Mouse (Mus musculus) heart, embryonic 15.5 days (tissue): ENCODE results near the gene Scn5a. TPM values are rescaled to one million over a fixed set of nuclear protein-coding genes. Genes with fewer than 3 reads are reported as not detected.
A peak's percentile ranks its signal among the peaks of the same experiment; 100 is the strongest.

Experiments used
- ATAC-seq: fragments of 200-750 bp; cut with Nextera tagmentation; replicated peaks from 2 replicates; pipeline ENCODE4 v1.8.0; 2017; ENCODE audit warnings: low read depth, moderate TSS enrichment; ENCODE audit not compliant: insufficient number of reproducible peaks, insufficient read depth, low FRiP score
- H3K27ac ChIP-seq: fragments of 300-500 bp; sonication (generic); 2 replicates; pipeline ENCODE4 v1.5.1; 2015; ENCODE audit warnings: mild to moderate bottlenecking, inconsistent platforms
- H3K27me3 ChIP-seq: fragments of 300-500 bp; sonication (generic); 2 replicates; pipeline ENCODE4 v1.6.1; 2015; ENCODE audit warnings: inconsistent platforms
- H3K36me3 ChIP-seq: fragments of 300-500 bp; sonication (generic); 2 replicates; pipeline ENCODE4 v1.6.1; 2015; ENCODE audit warnings: mild to moderate bottlenecking, inconsistent platforms
- H3K4me1 ChIP-seq: fragments of 300-500 bp; sonication (generic); replicated peaks from 2 replicates; pipeline ENCODE4 v1.6.1; 2015; ENCODE audit warnings: inconsistent platforms
- H3K4me2 ChIP-seq: fragments of 300-500 bp; sonication (generic); 2 replicates; pipeline ENCODE4 v1.6.1; 2015; ENCODE audit warnings: inconsistent platforms, mild to moderate bottlenecking, moderate library complexity
- H3K4me3 ChIP-seq: fragments of 300-500 bp; sonication (generic); 2 replicates; pipeline ENCODE4 v1.5.1; 2015; ENCODE audit warnings: mild to moderate bottlenecking, inconsistent platforms
- H3K9ac ChIP-seq: fragments of 300-500 bp; sonication (generic); 2 replicates; pipeline ENCODE4 v1.6.1; 2015; ENCODE audit warnings: mild to moderate bottlenecking, inconsistent platforms
- H3K9me3 ChIP-seq: fragments of 300-500 bp; sonication (generic); replicated peaks from 2 replicates; pipeline ENCODE4 v1.6.1; 2016; ENCODE audit warnings: inconsistent platforms
- WGBS: fragments of 180-500 bp; shearing (Covaris S2); methylation state at CpG from one replicate; pipeline ENCODE4 v1.1.7; 2015; ENCODE audit warnings: mixed read lengths; 5-methylcytosine and 5-hydroxymethylcytosine counted together
- polyA plus RNA-seq: library from polyadenylated mRNA; unstranded; fragments of >200 nt; fragmentation: Nextera tagmentation; extraction: Ambion mirVana; gene quantifications from 2 replicates; pipeline ENCODE4 v1.2.1, GENCODE M21; 2015

The Scn5a gene
- polyA plus RNA-seq, 1 experiment from 2014 or later: 7.0 TPM

GRCm38 (mm10) chr9:119460410-119460809 is 118.4 kb downstream of the Scn5a start:
- no peak overlapping the region for H3K4me3 ChIP-seq
- no peak for ATAC-seq
- no peaks in the 10 kb centered on the region for H3K27me3 ChIP-seq
- no peak overlapping the region for H3K9ac ChIP-seq
- no peaks in the 10 kb centered on the region for H3K9me3 ChIP-seq
- no peak overlapping the region for H3K27ac ChIP-seq
- peaks cover 23% of the 10 kb centered on the region for H3K36me3 ChIP-seq
- H3K4me1 ChIP-seq: peaks cover 15% of the 10 kb centered on the region
- WGBS: 41% methylated on average over 8 of the region's 8 CpGs
- no peak overlapping the region for H3K4me2 ChIP-seq

DNA sequence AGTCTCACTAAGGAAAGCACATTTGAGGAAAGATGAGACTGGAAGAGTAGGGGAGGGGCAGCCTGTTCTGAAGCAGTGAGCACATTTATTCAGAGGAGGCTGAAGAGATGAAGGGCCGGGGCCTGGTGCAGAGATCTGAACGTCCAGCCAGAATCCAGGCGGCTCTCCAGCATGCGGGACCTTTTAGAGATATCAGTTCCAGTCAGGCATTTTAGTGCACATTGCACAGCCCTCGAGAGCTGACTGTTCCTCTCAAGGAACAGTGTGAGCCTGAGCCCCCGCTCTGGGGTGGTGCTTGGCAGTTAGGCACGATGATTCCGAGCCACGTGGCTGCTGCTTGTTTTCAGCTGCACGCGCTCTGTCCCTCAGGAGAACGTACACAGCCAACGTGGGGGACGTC is 121.7 kb downstream of the Scn5a start:
- no peak overlapping the region for H3K27ac ChIP-seq
- peaks cover 2% of the 10 kb centered on the region; the same call in 1 of the 2 replicates for H3K36me3 ChIP-seq
- ATAC-seq: no peak
- no peak overlapping the region for H3K9ac ChIP-seq
- H3K9me3 ChIP-seq: no peaks in the 10 kb centered on the region
- H3K4me3 ChIP-seq: no peak overlapping the region
- H3K4me2 ChIP-seq: no peak overlapping the region
- 47% methylated on average over 14 of the region's 14 CpGs for WGBS
- no peaks in the 10 kb centered on the region for H3K27me3 ChIP-seq
- H3K4me1 ChIP-seq: peaks cover 16% of the 10 kb centered on the region

- no peaks in the 10 kb centered on the region for H3K9me3 ChIP-seq
- ATAC-seq: no peak
- 82% methylated on average over 14 of the region's 14 CpGs for WGBS
These were observed 122.8 kb downstream of the Scn5a start for GRCm38 (mm10) chr9:119455967-119456366.

GRCm38 (mm10) chr9:119445737-119446136 is 133.1 kb downstream of the Scn5a start:
- Histone ChIP-seq H3K27me3 (no peaks in the 10 kb centered on the region), H3K27ac (no peak overlapping the region), H3K4me3 (peak overlapping the region; percentile 94), H3K9me3 (no peaks in the 10 kb centered on the region), H3K36me3 (peaks cover 31% of the 10 kb centered on the region), H3K4me1 (peaks cover 14% of the 10 kb centered on the region), H3K9ac (peak overlapping the region; percentile 90), H3K4me2 (peak overlapping the region; percentile 91)
- 17% methylated on average over 6 of the region's 6 CpGs for WGBS
- ATAC-seq: no peak

More at GRCm38 (mm10) chr9:119455967-119456366, 122.8 kb downstream of the Scn5a start:
- H3K4me3 ChIP-seq: no peak overlapping the region
- H3K9ac ChIP-seq: no peak overlapping the region
- H3K36me3 ChIP-seq: peaks cover 8% of the 10 kb centered on the region
- H3K27ac ChIP-seq: no peak overlapping the region
- no peak overlapping the region for H3K4me2 ChIP-seq
- peaks cover 16% of the 10 kb centered on the region for H3K4me1 ChIP-seq
- no peaks in the 10 kb centered on the region for H3K27me3 ChIP-seq

DNA sequence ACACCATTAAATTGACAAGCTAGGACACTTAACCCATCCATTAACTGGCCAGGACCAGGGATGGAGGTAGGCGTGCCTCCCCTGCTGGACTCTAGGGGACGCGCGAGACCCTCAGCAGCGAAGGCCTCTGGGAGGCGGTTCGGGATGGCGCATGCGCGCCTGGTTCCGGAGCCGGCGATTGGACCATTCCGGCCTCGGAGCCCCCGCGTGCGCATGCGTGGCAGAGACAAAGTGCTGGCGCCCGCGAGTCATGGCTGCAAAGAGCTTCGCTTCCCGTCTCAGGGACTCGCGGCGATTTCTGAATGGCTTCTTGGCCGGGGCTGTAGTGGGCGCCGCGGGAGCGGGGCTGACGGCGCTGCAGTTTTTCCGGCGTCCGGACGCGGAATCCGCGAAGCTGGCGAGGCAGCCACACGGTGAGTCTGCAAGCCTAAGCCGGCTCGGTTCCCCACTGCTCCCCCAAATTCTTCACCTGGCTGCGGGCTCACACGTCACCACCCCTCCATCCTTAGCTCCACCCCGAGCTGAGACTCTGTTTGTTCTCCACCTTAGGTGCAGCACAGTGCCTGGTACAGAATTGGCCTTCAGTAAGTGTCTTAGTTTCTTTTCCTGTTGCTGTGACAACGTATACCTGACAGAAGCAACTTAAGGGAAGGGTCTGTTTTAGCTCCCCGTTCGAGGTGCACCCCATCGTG is 133.9 kb downstream of the Scn5a start, which contains the start of gene Exog:
Exog (plus strand) TSS at position 206 of the 692 bp plus-strand sequence.
- Histone ChIP-seq H3K4me2 (peak within 1 kb of the TSS; percentile 91), H3K36me3 (peaks cover 24% of the 10 kb centered on the region), H3K4me3 (peak within 1 kb of the TSS; percentile 94), H3K9me3 (no peaks in the 10 kb centered on the region), H3K4me1 (peaks cover 14% of the 10 kb centered on the region), H3K27me3 (no peaks in the 10 kb centered on the region), H3K27ac (peak within 1 kb of the TSS; percentile 79), H3K9ac (peak within 1 kb of the TSS; percentile 90)
- ATAC-seq: peak; percentile 93
- WGBS: under 1% methylated on average over 49 of the region's 52 CpGs

DNA sequence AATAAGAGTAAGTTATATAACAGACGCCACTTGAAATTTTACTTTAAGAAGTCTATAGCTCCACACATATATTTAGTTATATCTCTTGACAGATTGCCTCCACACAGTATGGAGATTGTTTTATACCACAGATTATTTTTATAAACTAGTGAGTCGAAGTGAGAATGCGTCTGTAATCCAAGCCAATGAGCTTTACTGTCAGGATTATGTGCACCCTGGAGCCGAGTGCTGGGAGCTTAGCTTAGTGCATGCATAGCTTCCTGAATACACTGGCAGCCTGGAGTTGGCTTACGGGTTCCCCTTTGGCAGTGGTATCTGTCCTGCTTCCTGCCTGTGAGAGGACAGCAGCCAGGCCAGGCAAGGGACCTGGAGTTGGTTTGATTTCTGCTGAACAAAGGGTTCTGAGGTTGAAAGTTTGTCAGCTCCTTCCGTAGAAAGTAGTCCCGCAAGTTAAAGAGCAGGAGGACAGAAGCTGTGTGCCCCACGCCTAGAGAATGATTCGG is 140.3 kb downstream of the Scn5a start:
- no peak for ATAC-seq
- no peak overlapping the region for H3K4me2 ChIP-seq
- 82% methylated on average over 9 of the region's 9 CpGs for WGBS

GRCm38 (mm10) chr9:119438065-119438464 is 140.8 kb downstream of the Scn5a start:
- H3K36me3 ChIP-seq: peaks cover 15% of the 10 kb centered on the region

More for the DNA sequence above, 140.3 kb downstream of the Scn5a start:
- no peaks in the 10 kb centered on the region for H3K4me1 ChIP-seq
- H3K27me3 ChIP-seq: no peaks in the 10 kb centered on the region
- no peak overlapping the region for H3K27ac ChIP-seq
- peaks cover 13% of the 10 kb centered on the region; the same call in 1 of the 2 replicates for H3K36me3 ChIP-seq
- H3K9me3 ChIP-seq: no peaks in the 10 kb centered on the region
- no peak overlapping the region for H3K9ac ChIP-seq
- no peak overlapping the region for H3K4me3 ChIP-seq

GRCm38 (mm10) chr9:119435855-119436254 is 143.0 kb downstream of the Scn5a start:
- WGBS: 71% methylated on average over 2 of the region's 2 CpGs
- H3K4me1 ChIP-seq: no peaks in the 10 kb centered on the region
- H3K4me3 ChIP-seq: no peak overlapping the region
- H3K36me3 ChIP-seq: peaks cover 30% of the 10 kb centered on the region
- no peaks in the 10 kb centered on the region for H3K27me3 ChIP-seq
- no peak overlapping the region for H3K27ac ChIP-seq
- H3K9me3 ChIP-seq: no peaks in the 10 kb centered on the region
- ATAC-seq: no peak
- H3K9ac ChIP-seq: no peak overlapping the region
- H3K4me2 ChIP-seq: no peak overlapping the region

More at GRCm38 (mm10) chr9:119438065-119438464, 140.8 kb downstream of the Scn5a start:
- Histone ChIP-seq H3K9ac (no peak overlapping the region), H3K9me3 (no peaks in the 10 kb centered on the region), H3K27me3 (no peaks in the 10 kb centered on the region), H3K4me1 (no peaks in the 10 kb centered on the region), H3K4me2 (no peak overlapping the region), H3K4me3 (no peak overlapping the region), H3K27ac (no peak overlapping the region)
- no peak for ATAC-seq
- WGBS: 89% methylated on average over 12 of the region's 12 CpGs

Other genes starting within 250 kb of the Scn5a start
- gene Acaa1a, start 239.3 kb downstream of the Scn5a start, polyA plus RNA-seq: 81.5 and 100 TPM in 2 replicates
- 14.9 and 20.0 TPM in 2 replicates for gene Myd88, start 237.6 kb downstream of the Scn5a start, polyA plus RNA-seq
- 1.1 and 2.6 TPM in 2 replicates for gene Xylb, start 221.6 kb downstream of the Scn5a start, polyA plus RNA-seq
- gene Slc22a14, start 213.5 kb downstream of the Scn5a start, polyA plus RNA-seq: 0.11 and 0.25 TPM in 2 replicates
- gene Acvr2b, start 176.9 kb downstream of the Scn5a start, polyA plus RNA-seq: 9.5 and 12.6 TPM in 2 replicates
- 9.7 and 12.0 TPM in 2 replicates for gene Exog, start 134.1 kb downstream of the Scn5a start, polyA plus RNA-seq
- gene Scn10a, start 140.3 kb upstream of the Scn5a start, polyA plus RNA-seq: 0.96 and 1.0 TPM in 2 replicates
- 0.03 and 0.04 TPM in 2 replicates for gene Scn11a, start 246.4 kb upstream of the Scn5a start, polyA plus RNA-seq